Mouse (Mus musculus) C2C12 (cell line): Measurements from ENCODE around the gene Lrrc3b.

Source experiments
- CTCF ChIP-seq: IDR thresholded peaks from one replicate; pipeline ENCODE4 v1.5.1; 2011; ENCODE audit not compliant: control insufficient read depth, insufficient read depth, insufficient read length
- MAX ChIP-seq: IDR thresholded peaks from one replicate; pipeline ENCODE4 v1.6.1; 2011; ENCODE audit warnings: mild to moderate bottlenecking, control low read depth
- MYOG ChIP-seq: IDR thresholded peaks from one replicate; pipeline ENCODE4 v1.6.1; 2011; ENCODE audit not compliant: control insufficient read depth, insufficient read length; ENCODE audit errors: extremely low read depth
- USF1 ChIP-seq: IDR thresholded peaks from one replicate; pipeline ENCODE4 v1.6.1; 2011; ENCODE audit warnings: low read depth, mild to moderate bottlenecking, control low read depth, moderate library complexity

DNA sequence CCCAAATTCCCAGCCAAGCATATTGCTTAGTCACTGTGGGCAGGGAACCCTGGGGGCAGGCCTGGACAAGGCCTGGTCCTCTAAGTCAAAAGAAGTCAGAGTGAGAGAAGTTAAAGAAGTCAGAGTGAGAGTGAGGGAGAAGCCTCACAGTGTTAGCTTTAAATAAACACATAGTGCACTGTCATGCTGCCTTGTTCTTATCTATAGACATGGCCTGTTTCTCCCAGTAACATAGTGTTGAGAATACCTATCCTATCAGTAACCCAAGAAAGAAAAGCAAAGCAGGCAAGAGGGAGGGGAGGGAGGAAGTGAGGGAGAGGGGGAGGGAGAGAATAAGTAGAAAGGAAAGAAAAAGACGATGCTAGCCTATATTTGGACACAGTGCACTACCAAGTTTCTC lies 6.4 kb downstream of the Lrrc3b start:
- TF ChIP-seq CTCF (no peak), MYOG (no peak), MAX (no peak), USF1 (no peak)
